Mouse (Mus musculus) frontal cortex, adult 2 months (tissue): ENCODE data around the gene Obox1. TPM values are rescaled to one million over a fixed set of nuclear protein-coding genes. Genes with fewer than 3 reads are reported as not detected.
"Not testable (repeated sequence)": the region's sequence is repeated elsewhere in the genome, so short reads cannot be mapped to it uniquely, and the experiment has no call there.

ENCODE experiments used
- DNase-seq, 2 experiments: peaks; one replicate each; pipeline ENCODE4 v3.0.0; 2022; ENCODE audit warnings: low spot score in 1 of 2; ENCODE audit errors: extremely low spot score in 1 of 2
- polyA plus RNA-seq: library from polyadenylated mRNA; depleted of rRNA; stranded (reverse); fragments of >200 nt; gene quantifications from 2 replicates; pipeline ENCODE4 v1.2.3, GENCODE M21; 2012; rRNA removed

Obox1 gene
- polyA plus RNA-seq = not detected in 2 replicates

- not testable (repeated sequence) for DNase-seq
These were observed at the start of gene Obox1, which contains the start of gene Obox2 for GRCm38 (mm10) chr7:15388421-15388998. Obox1 (plus strand) TSS chr7:15388948. Obox2 (plus strand) TSS chr7:15388721.

- DNase-seq = not testable (repeated sequence)
These were observed 10.6 kb downstream of the Obox1 start for GRCm38 (mm10) chr7:15399147-15399874.

DNA sequence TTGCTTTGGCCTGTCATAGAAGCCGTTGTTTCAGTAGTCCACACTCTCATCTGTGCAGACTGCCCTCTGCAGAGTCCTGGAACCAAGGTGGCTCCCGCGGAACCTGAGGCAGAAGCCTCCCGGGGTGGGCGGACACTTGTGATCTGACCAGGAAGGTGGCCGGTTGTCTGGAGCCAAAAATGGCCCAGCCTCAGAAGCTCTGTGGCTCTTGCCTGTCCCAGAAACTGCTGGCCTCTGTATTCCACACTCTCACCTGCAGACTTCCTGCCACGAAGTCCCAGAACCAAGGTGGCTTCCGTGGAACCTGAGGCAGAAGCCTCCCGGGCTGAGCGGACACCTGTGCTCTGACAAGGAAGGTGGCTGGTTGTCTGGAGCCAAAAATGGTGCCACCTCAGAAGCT lies 18.1 kb downstream of the Obox1 start:
- not testable (repeated sequence) for DNase-seq

DNA sequence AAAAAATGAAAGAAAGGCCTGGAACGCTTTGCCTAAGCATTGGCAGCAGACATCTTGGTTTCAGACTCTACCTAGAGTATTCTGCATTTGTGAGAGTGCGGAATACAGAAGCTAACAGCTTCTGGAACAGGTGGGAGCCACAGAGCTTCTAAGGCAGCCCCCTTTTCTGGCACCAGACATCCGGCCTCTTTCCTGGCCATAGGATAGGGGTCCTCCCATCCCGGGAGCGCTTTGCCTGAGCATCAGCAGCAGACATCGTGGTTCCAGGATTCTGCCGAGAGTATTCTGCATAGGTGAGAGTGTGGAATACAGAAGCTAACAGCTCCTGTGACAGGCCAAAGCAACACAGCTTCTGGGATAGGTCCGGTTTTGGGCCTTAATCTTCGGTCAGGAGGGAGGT lies 29.3 kb downstream of the Obox1 start:
- DNase-seq = not testable (repeated sequence)

DNA sequence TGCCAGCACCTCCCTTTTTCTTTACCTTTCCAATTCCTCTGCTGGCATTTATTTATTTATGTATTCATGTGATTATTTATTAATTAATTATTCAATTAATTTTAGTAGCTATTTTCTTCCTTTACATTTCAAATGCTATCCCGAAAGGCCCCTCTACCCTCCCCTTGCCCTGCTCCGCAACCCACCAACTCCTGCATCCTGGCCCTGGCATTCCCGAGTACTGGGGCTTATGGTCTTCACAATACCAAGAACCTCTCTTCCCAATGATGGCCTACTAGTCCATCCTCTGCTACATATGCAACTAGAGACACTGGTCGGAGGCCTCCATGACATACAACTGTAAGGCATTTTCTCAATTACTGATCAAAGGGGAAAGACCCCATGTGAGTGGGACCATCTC lies 36.8 kb downstream of the Obox1 start:
- not testable (repeated sequence) for DNase-seq

- not testable (repeated sequence) for DNase-seq
These were observed 120.7 kb downstream of the Obox1 start for GRCm38 (mm10) chr7:15509411-15509810.

Other genes with a start within 250 kb of the Obox1 start
- not detected in 2 replicates for gene Obox2, start 227 bp upstream of the Obox1 start, polyA plus RNA-seq